Mouse (Mus musculus) thymus, adult 2 months (tissue): ENCODE results near the gene Tmem161a.

Experiments used
- CTCF ChIP-seq: fragments of 200-500 bp; IDR thresholded peaks from 2 replicates; pipeline ENCODE4 v1.5.1; 2012; ENCODE audit warnings: mild to moderate bottlenecking, control low read depth, low read length, moderate library complexity, borderline replicate concordance; ENCODE audit not compliant: control insufficient read depth, poor library complexity, insufficient read depth; ENCODE audit errors: extremely low read depth
- POLR2A ChIP-seq: fragments of 200-500 bp; IDR thresholded peaks from 2 replicates; pipeline ENCODE4 v1.6.1; 2012; ENCODE audit warnings: mild to moderate bottlenecking, low read length, control low read depth, moderate library complexity; ENCODE audit not compliant: control insufficient read depth, poor library complexity, insufficient read depth; ENCODE audit errors: extremely low read depth

GRCm38 (mm10) chr8:70150158-70150557 is 22.0 kb upstream of the Tmem161a start:
- TF ChIP-seq POLR2A: no peak
- no peak for TF ChIP-seq CTCF
